Mouse (Mus musculus): ENCODE measurements around the gene Gm49450. TPM values are rescaled to one million over a fixed set of nuclear protein-coding genes. Genes with fewer than 3 reads are reported as not detected.
"Not testable (repeated sequence)": the region's sequence is repeated elsewhere in the genome, so short reads cannot be mapped to it uniquely, and the experiment has no call there.

Gm49450 gene
- total RNA-seq, 1 experiment from 2014 or later = not detected

DNA sequence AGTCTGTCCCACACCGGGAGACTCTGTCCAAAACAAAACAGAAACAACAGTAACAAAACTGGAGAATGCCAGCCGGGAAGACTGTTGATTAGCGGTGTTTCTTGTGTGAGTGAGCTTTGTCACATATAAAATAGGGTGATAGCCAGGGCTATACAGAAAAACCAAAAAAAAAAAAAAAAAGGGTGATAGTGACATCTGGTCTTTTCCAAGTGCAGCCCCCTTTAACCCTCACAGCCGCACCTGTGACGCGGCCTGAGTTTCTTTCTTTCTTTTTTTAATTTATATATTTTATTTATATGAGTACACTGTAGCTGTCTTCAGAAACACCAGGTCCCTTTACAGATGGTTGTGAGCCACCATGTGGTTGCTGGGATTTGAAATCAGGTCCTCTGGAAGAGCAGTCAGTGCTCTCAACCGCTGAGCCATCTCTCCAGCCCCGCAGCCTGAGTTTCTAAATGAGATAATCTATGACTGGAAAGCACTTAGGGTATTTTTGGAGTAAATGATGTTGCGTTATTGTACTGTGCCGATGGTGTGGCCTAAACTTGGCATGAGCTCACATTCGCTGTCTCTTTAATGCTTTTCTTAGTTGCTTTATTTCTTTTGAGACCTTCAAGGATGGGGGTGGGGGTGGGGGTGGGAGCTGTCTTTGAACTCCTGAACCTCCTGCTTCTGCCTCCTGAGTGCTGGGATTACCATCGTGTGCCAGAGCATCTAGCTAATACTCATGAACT, 32.8 kb upstream of the Gm49450 start:
- DNase-seq = no peak

DNA sequence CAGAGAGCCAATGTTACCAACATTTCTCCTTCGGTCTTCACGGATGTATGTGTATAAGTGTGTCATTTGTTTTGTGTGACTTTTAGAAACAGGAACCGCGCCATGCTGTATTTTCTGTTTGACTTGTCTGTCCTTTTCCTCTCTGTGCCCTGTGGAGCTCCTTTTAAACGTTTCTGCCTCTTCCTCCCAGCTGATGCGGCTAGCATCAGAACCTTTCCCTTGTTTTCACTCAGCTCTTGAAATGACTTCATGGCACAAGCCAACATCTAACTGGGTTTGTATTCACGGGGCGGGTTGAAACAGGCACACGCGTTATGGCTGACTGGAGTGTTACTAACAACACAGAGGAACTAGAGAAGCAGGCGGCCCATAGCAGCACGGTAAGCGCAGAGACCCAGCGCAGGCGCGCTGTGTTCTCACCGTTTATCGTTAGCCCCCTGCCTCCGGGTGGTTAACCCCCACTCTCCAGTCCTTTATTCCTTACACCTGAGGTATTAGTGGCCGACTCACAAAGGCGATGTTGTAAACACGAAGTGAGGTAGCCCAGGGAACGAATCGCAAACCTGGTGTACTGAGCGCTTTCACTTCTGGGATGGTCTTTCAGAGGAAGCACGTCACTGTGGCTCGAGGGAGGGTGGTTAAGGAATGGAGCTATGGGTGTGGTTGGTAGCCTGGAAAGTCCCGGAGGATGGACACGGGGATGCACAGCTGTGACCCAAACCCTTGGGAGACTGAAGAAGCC, 32.1 kb upstream of the Gm49450 start:
- DNase-seq = peak; percentile 86

DNA sequence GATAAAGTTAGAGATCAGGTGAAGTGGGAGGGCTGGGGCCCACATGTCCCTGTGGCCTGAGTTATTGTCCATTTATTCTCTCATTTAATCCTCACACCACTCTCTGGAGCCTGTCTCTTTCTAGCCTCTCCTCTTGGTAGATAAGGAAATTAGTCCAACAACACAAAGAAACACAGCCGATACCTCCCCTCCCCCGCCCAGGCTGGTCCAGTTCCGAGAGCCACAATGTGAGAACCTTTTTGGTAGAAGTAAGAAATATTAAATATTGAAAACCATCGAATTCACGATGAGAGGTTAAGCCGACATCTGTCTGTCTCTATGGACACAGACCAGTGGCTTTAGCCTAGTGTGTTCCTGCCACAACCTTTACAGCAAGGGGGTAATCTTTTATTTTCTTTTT, 31.3 kb upstream of the Gm49450 start:
- DNase-seq = no peak

DNA sequence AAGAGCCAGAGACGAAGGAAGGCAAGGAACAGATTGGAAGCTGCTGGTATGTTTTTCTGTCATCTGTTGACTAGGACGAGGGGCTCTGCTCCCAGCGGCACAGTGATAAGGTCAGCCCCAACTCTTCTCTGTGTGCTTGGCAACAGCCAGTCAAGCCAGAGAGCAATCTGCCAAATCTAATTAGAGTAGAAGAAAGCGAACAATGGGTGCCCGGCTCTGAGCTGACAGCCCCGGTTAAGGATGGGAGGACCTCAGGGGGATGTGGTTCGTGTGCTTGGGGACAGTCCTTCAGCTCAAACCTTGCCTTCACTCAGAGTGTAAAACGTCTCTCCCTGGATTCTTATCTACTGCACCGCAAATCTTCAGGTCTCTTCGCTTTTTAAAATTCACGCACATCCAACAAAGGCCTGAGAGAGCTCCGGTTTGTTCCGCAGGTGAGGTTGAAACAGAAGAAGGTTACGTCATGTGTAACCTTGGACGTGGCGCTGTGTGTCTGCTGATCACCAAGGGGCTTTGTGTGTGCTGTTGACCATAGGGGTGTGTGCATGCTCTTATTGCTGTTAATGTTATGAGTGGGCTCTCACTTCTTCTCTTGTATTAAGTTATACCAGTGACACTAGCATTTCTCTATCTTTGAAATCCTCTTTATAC, 30.2 kb upstream of the Gm49450 start:
- DNase-seq = no peak

DNA sequence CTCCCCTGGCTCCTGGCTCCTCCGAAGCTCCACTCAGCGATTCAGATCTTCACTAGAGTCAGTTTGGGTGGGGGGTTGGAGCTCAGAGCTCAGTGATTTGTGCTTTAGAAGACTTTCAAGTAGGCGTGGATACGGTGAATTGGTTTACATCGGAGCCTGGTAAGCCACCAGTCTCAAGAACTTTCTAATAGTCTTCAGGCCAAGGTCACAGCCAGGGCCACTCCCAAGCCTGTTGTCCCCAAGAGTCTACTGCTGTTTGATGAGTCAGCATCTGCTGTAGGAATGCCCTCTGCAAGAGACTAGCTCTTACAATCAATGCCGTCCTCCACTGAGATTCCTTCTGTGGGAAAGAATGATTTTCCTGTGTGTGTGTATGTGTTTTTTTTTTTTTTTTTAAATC, 28.7 kb upstream of the Gm49450 start:
- DNase-seq = peak; percentile 61

DNA sequence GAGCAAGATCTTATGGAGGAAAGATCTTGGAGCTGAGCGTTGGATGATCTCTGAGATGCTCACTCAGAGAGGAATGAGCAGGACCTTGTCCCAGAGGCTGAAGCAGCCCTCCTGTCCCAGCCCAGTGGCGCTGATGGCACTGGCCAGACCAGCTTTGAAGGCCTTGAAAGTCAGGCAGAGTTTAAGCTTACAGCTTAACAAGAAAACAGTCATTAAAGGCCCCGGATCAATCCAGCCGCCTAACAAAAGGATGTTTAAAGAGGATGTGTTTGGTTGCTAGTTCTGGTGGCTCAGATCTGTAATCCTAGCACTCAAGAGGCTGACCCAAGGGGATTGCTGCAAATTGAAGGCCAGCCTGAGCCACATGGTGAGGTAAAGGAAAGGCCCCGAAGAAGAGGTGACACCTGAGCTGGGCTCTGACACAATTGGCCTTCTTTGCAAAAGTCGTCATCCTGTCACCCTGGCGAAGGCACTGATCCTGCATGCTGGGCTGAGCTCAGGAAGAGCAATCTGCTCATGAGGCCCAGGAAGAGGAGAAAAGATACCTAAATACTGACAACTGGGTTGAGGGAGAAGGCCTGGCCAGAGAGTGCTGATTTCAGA, 26.8 kb upstream of the Gm49450 start:
- DNase-seq = no peak

DNA sequence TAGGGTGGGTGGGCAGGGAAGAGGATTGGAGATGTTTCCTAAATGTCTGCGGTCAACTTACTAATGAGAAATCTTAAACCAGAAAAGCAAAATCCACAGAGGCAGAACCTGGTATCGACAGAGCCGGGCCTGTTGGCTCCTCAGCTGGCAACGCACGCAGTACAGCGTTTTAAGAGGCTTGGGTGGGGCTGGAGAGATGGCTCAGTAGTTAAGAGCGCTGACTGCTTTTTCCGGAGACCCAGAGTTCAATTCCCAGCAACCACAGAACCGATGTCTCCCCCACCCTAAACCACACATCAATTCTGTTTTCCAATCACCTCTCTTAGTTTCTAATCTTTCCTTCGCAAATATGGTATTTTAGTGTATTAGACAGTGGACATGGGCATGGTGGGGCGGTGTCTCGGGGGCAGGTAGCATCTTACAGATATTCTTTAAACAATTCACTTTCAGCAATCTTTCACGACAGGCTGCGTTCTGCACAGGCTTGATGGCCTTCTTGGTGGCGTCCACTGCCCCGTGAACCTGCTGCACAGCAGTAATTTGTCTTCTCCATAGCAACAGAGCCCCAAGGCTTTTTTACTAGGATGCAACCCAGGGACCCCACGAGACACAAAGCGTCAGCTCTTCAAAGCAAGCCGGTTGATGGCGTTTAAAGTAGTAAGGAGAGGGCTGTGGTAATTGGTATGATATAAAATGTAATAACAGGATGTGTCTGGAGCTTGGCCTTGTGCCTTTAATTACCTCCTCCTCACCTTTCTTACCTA, 25.2 kb upstream of the Gm49450 start:
- DNase-seq = no peak

DNA sequence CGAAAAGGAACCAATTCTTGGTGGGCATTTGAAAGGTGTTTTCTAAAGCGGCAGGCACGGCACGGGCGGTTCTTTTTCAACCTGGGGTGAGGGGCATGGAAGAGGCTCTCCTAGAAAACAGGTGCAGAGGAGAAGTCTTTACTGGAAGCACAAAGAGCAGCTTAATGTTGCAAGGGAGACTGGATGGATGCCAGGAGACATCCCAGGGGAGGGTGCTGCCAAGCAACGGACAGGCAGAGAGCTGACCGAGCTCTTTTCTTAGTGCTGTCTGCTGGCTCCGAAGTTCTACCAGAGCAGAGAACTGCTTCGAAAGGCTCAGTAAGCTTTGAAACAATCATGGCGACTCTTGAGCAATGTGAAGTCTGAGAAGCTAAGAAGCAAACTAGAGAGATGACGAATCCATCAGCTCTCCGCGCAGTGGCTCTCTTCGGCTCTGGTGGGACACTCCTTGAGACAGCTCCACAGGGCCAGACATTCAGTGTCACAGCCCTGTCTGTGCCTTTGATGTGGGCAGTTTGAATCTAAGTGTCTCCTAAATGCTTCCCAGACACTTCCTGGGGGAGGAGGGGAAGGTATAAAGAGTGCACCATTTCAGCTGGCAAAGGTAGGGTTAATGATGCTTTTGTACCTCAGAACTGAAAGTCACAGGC, 24.5 kb upstream of the Gm49450 start:
- peak; percentile 90 for DNase-seq

DNA sequence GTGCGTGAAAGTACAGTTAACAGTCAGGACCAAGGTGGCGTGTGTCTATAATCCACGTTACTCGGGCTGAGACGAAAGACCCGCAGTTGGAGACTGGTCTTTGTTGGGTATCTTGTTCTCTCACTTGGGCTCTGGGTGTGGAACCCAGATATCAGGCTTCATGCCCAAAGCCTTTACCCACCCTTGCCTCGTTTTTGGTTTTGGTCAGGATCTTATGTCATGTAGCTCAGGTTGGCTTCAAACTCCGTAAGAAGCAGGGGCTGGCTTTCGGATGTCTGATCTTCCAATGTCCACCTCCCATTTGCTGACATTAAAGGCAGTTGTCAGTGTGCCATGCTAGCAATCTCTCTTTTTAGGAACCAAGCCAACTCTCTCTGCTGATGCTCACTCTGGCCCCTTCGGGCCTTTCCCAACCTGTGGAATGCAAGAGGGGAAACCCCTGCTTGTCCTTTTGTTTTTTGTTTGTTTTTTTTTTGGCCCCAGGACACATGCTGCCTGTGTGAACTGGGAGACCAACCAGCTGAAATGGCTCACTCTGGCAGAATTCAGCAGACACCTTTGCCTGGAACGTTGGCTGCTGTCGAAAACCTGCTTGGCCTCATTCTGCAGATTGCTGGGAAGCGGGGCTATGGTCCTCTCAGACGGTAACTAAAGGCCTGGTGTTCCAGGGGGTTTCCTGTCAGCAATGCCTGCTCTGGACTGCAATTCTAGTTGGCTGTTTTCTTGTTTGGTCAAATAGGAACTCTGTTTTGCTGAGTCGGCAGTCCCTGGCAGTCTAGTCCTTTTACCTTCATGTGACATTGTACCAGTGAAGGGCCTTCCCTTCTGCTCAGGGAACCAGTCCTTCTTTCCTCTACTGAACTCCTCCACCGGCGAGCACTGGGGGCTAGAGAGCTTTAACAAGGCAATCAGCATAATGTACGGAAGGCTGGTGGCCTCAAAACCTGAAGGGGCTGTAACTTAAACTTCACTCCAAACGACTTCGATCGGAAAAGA, 23.7 kb upstream of the Gm49450 start:
- no peak for DNase-seq

DNA sequence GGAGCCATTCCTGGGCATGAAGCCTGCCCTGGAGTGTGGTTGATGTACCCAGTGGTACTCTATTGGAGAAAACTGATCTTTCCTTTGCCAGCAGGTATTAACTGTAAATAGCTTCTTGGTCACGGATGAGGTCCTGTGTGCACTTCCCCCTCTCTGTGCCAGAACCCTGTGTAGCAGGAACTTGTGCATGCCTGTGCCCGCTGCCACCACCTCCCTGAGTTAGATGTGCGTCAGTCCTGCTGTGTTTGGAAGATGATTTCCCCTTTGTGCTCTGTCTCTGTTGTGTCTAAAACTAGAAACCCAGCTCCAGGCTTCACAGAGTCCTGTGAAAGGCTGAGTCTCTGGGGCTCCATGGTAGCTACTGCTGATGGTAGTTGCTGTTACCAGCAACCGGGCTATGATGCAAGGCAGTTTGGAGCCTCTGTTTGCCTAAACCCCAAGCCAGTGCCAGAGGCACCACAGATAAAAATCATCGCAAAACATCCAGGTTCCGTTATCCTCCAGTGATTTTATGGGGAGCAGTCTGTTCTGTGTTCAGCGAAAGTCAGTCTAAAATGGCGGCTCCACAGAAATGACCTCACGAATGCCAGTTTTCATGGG, 19.8 kb upstream of the Gm49450 start:
- no peak for DNase-seq

DNA sequence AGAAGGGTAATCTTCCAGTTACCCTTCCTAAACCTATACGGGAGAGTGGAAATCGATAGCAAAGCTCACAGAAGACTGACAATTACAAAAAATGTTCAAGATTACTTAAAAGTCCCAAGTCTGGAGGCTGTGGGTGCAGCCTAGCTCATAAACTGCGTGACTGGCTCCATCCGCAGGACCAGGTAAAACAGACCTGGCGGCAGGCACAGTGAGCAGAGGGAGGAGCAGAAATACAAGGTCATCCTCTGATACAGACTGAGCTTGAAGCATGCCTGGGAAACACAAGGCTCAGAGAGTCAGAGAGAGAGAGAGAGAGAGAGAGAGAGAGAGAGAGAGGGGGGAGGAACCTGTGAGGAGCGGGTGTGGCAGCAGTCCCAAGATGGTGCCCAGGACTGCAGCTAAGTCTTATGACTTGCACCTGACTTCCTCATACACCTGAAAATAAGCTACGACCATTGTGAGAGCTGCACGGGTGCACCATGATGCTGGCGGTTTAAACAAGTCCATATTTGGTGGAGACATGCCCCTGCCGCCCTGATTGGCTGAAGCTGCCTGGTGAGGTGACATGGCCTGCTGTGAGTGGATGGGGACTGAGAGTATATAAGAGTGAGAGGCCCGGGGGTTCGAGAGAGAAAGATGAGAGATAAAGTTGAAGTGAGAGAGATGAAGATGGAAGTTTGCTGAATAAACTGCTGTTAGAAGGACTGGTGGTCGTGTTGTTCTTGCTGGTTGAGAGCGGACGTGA, 18.4 kb upstream of the Gm49450 start:
- not testable (repeated sequence) for DNase-seq

DNA sequence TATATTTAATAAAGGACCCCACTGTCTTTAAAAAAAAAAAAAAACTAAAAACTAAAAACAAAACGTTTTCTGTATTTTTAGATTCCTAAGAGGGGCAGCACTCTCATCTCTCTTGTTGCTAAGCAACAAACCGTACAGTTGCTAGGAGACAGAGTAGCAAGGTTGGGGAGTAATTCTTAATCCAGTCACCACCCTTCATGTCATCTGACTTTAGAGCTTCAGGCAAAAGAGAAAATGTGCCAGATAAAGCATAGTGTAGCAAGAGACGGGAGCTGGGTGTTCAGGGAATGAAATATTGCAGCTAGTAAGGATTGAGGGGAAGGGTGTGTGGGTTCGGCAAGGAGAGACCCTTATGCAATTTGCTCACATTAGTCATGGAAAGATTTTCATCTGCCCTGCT, 17.8 kb upstream of the Gm49450 start:
- DNase-seq = peak; percentile 46

DNA sequence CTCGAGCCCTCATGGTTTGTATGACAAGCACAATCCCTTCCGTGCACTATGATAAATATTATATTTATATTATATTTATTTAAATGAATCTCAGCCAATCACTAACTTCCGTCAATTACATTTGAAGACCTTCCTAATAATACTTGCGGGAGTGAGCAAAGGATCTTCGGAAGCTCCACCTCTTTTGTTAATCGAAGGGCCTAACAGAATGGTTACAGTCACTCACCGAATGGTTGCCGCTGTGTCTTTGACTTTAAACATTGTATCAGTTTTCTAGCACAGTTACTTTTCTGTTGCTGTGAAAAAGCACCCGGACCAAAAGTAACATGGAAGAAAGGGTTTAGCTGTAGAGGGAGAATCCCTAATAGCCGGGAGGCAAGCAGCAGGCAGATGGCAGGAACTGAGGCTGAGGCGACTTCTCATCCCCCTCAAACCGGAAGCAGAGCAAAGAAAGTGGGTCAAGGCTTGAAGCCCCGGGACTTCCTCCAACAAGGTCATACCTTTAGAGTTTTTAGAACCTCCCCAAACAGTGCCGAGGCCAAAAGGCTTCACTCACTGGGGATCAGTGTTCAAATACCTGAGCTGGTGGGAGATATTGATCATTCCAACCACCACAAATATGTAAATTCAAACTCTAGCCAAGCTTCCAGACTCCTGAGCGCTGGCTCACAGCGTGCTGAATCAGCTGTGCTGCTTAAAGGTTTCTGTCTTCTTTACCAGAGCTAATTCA, 16.2 kb upstream of the Gm49450 start:
- DNase-seq = peak; percentile 40

DNA sequence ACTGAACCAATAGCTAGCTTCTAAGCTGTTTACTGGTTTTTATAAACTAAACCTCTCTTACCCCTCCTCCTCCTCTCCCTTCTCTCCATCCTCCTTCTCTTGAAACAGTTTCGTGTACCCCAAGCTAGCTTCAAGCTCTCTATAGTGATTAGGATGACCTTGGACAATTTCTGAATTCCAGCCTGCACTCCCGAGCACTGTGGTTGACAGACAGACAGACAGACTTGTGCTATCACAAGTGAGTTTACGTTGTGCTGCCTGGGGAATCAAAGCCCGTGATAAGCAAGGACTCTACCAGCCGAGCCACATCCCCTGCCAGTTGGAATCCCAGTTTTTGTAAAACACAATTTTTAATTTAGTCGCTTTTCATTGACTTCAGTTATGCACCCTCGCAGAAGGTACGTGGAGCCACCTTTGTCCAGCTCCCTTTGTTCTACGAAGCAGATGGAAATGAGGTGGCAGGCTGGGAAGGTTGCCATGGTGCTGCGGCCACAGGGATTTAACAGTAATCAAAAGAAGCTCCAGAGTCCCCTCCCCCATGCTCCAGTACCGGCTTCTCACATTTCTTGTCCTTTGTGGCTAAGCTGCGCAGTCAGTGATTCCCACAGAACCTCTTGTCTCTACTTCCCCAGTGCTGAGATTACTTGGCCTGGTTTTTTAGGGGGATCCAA, 15.5 kb upstream of the Gm49450 start:
- DNase-seq = peak; percentile 77

DNA sequence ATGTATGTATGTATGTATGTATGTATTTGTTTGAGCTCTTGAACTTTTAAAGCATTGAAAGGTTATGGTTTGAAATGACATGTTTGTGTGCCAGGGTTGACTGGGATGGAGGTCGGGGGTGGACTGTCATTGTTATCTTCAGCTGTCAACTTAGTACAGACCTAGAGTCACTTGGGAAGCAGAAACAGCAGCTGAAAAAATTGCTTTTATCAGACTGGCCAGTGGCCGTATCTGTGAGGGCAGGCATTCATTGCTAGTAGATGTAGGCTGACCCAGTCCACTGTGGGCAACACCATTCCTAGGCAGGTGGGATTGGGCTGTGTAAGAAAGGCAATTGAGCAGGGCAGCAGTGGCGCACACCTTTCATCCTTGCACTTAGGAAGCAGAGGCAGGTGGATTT, 6.2 kb upstream of the Gm49450 start:
- DNase-seq = no peak

DNA sequence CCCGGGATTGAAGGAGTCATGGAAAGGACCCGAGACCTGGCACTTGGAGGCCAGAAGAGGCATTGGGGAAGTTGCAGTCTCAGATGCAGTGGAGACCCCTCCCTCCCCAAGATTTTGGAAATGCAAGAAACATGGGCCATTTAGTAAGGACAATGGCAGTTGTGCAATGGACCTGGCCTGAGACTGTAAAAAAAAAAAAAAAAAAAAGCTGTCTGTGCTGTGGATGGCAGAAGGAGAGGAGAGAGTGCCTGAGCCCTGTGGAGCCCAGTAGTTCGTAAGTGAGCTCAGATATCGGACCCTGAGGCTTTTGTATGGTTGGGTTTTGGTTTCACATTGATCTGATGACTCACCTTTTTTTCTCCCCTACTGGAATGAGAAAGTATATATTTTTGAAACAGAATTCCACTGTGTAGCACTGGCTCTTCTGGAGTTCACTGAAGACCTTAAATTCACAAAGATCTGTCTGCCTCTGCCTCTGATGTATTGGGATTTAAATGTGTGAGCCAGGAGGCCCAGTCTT, 5.6 kb upstream of the Gm49450 start:
- DNase-seq = no peak

DNA sequence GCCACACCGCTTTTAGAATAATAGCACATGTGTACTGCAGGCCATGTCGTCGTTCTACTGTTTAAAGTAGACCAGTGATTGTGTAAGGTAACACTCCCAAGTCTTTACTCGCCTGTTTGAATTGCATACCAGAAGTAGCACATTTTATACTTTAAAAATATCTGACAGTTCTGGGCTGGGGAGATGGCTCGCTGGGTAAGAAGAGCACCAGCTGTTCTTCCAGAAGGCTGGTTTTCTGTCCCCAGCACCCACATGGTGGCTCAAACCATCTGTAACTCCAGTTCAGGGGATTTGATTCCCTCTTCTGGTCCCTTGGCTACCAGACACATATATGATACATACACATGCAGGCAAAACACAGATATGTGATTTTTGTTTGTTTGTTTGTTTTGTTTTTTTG, 4.1 kb upstream of the Gm49450 start:
- DNase-seq = no peak

DNA sequence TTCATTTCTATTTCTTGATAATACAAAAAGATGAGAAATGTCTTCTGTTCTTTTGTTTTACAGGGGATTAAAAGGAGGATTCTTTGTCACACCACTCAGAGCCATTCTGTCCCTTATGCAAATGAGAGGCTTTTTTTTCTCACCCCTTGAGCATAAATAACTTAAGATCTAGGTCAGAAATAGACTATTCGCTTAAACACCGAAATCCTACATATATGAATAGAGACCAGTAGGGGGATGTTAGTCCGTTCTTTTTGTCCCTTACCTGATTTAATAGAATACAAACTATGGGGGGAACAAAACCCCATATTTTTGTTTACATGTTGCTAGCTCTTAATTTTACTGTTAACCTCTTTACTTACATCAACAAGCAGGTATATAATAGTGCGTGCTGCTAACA, 2.6 kb upstream of the Gm49450 start:
- DNase-seq = no peak
